Mouse (Mus musculus) limb, embryonic 15.5 days (tissue): ENCODE measurements at regions not wholly inside any gene's neighbourhood (a gene's known extent, or its start where the extent isn't known, plus 50 kb on each side); places are given as distances from the start of the nearest gene placed in this dataset.

Source experiments
- ATAC-seq: fragments of 200-750 bp; cut with Nextera tagmentation; 2 replicates; pipeline ENCODE4 v1.8.0; 2017; ENCODE audit warnings: low read depth, moderate TSS enrichment; ENCODE audit not compliant: insufficient number of reproducible peaks, low FRiP score, low TSS enrichment
- H3K27ac ChIP-seq: fragments of 300-500 bp; sonication (generic); 2 replicates; pipeline ENCODE4 v1.5.1; 2015; ENCODE audit warnings: moderate library complexity, mild to moderate bottlenecking, inconsistent platforms
- H3K27me3 ChIP-seq: fragments of 300-500 bp; sonication (generic); 2 replicates; pipeline ENCODE4 v1.6.1; 2015; ENCODE audit warnings: inconsistent platforms
- H3K36me3 ChIP-seq: fragments of 300-500 bp; sonication (generic); 2 replicates; pipeline ENCODE4 v1.6.1; 2015; ENCODE audit warnings: inconsistent platforms
- H3K4me1 ChIP-seq: fragments of 300-500 bp; sonication (generic); 2 replicates; pipeline ENCODE4 v1.6.1; 2015; ENCODE audit warnings: inconsistent platforms
- H3K4me2 ChIP-seq: fragments of 300-500 bp; sonication (generic); 2 replicates; pipeline ENCODE4 v1.6.1; 2015; ENCODE audit warnings: mild to moderate bottlenecking, inconsistent platforms
- H3K4me3 ChIP-seq: fragments of 300-500 bp; sonication (generic); 2 replicates; pipeline ENCODE4 v1.5.1; 2015; ENCODE audit warnings: mild to moderate bottlenecking, inconsistent platforms
- H3K9ac ChIP-seq: fragments of 300-500 bp; sonication (generic); 2 replicates; pipeline ENCODE4 v1.6.1; 2015; ENCODE audit warnings: inconsistent platforms
- H3K9me3 ChIP-seq: fragments of 300-500 bp; sonication (generic); 2 replicates; pipeline ENCODE4 v1.6.1; 2016; ENCODE audit warnings: inconsistent platforms
- WGBS: fragments of 180-500 bp; shearing (Covaris S2); methylation state at CpG from one replicate; pipeline ENCODE4 v1.1.7; 2015; 5-methylcytosine and 5-hydroxymethylcytosine counted together

GRCm38 (mm10) chr13:51227836-51228235 is 57.0 kb downstream of the Nxnl2 start:
- H3K36me3 ChIP-seq: no peaks in the 10 kb centered on the region
- no peaks in the 10 kb centered on the region for H3K27me3 ChIP-seq
- H3K27ac ChIP-seq: no peak overlapping the region
- H3K4me2 ChIP-seq: no peak overlapping the region
- no peaks in the 10 kb centered on the region for H3K9me3 ChIP-seq
- no peak for ATAC-seq
- 85% methylated on average over 9 of the region's 9 CpGs for WGBS
- H3K4me3 ChIP-seq: no peak overlapping the region
- H3K4me1 ChIP-seq: peaks cover 11% of the 10 kb centered on the region
- H3K9ac ChIP-seq: no peak overlapping the region

DNA sequence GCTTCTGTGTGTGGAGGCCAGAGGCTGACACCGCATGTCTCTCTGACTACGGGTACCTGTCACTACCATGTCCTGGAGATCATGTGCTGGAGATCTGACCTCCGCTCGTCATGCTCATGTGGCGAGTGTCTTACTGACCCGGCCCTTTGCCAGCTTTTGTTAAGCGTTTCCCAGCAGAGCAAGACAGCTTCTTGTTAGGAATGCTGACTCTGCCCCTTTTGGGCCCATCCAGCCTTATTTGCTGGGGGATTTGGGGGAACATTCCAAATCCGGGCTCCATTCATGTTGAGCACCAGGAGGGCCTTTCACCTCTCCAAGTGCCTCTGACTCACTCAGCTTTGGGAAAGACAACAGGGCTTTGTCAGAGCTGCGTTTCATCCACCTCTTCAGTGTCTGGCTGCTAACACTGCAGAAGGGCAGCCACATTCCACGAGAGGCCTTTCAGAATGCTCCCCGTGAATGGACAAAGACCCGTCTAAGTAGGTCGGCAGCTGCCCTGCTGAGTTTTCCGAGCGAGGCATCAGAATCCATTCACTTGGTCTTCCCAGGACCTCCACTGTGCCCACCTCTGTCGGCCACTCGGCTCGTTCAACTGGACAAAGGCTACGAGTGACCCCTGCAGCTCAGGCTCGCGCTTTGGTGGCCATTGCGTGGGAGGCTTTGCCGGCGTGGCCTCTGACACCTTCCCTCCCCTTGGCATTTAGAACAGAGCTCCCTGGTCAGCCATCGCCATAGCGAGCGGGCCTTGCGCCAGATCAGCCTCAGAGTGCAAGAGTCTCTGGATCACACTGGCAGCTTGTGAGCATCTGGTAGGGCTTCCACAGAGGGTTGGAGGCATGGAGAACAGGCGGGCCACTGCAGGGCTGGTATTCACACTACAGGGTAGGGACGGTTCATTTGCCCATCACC is 58.3 kb downstream of the Nxnl2 start:
- H3K9me3 ChIP-seq: no peaks in the 10 kb centered on the region
- peaks cover 8% of the 10 kb centered on the region for H3K4me1 ChIP-seq
- WGBS: 80% methylated on average over 30 of the region's 30 CpGs
- no peaks in the 10 kb centered on the region for H3K27me3 ChIP-seq
- H3K9ac ChIP-seq: no peak overlapping the region
- H3K4me3 ChIP-seq: no peak overlapping the region
- no peaks in the 10 kb centered on the region for H3K36me3 ChIP-seq
- H3K4me2 ChIP-seq: no peak overlapping the region
- peak overlapping the region; percentile 12; the same call in 1 of the 2 replicates for H3K27ac ChIP-seq
- ATAC-seq: no peak

DNA sequence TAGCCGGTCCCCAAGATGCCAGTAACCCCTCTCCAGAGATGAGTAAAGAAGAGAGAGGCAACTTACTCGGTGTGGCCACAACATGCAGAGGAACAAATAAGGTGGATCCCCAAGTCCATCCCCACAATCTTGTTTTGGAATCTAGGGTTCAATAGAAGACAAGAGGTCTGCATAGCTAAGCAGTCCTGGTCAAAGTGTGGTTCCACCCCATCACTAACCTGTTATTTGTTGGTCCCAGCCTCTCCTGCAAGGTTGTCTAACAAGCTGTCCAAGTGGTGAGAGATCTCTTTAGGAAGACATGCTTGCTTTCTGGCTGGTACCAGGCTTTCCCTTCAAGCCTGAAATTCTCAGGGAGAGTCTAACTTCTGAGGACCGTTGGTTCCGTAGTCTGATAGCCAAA is 59.0 kb downstream of the Nxnl2 start:
- Histone ChIP-seq H3K4me3 (no peak overlapping the region), H3K9me3 (no peaks in the 10 kb centered on the region), H3K27me3 (no peaks in the 10 kb centered on the region), H3K27ac (no peak overlapping the region), H3K36me3 (no peaks in the 10 kb centered on the region), H3K9ac (no peak overlapping the region), H3K4me1 (peaks cover 8% of the 10 kb centered on the region), H3K4me2 (no peak overlapping the region)
- ATAC-seq: no peak
- WGBS: 94% methylated on average over 4 of the region's 4 CpGs

- Histone ChIP-seq H3K9me3 (no peaks in the 10 kb centered on the region), H3K36me3 (no peaks in the 10 kb centered on the region), H3K27me3 (no peaks in the 10 kb centered on the region), H3K27ac (no peak overlapping the region), H3K4me2 (no peak overlapping the region), H3K9ac (no peak overlapping the region), H3K4me3 (no peak overlapping the region), H3K4me1 (peaks cover 8% of the 10 kb centered on the region)
- 75% methylated on average over 4 of the region's 4 CpGs for WGBS
- ATAC-seq: no peak
Observed at GRCm38 (mm10) chr13:51231586-51231985, 60.8 kb downstream of the Nxnl2 start.

DNA sequence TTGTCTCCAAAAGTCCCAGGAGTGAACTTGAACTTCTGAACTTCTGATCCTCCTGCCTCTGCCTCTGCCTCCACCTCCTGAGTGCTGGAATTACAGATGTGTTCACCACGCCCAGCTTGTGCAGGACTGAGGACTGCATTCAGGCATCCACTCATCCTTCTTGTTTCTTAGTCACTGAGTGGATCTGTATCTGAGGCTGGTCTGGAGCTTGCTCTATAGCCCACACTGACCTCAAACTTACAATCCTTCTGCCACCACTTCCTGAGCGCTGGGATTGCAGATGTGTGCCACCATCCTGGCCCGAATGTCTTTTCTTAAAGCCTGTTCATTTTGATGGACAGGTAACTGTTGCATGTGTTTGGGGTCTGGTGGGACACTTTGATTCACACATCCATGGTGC is 76.6 kb downstream of the Nxnl2 start:
- Histone ChIP-seq H3K27me3 (no peaks in the 10 kb centered on the region), H3K4me1 (no peaks in the 10 kb centered on the region), H3K27ac (no peak overlapping the region), H3K4me2 (no peak overlapping the region), H3K4me3 (no peak overlapping the region), H3K9me3 (no peaks in the 10 kb centered on the region), H3K36me3 (no peaks in the 10 kb centered on the region), H3K9ac (no peak overlapping the region)
- WGBS: 85% methylated on average over 3 of the region's 3 CpGs
- ATAC-seq: no peak

DNA sequence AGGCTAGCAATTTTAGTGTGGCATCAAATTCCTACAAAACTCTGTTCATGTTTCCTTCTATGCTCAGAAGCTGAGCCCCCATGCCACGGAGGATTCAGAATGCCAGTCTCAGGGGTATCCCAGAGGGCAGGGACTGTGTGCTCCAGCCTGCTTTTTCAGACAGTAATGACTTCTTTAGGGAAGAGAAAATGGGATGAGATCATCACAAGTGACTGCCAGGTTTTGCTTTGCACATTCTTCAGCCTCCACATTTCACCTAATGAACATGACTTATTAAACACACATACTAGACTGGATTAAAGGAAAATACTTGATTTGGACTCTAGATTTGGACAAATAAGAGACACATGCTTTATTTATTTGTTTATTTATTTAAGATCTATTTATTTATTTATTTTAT is 82.5 kb downstream of the Nxnl2 start:
- H3K27ac ChIP-seq: no peak overlapping the region
- no peak overlapping the region for H3K4me2 ChIP-seq
- H3K9me3 ChIP-seq: no peaks in the 10 kb centered on the region
- no peaks in the 10 kb centered on the region for H3K27me3 ChIP-seq
- H3K9ac ChIP-seq: no peak overlapping the region
- 61% methylated on average over 1 of the region's 1 CpGs for WGBS
- no peaks in the 10 kb centered on the region for H3K36me3 ChIP-seq
- no peak overlapping the region for H3K4me3 ChIP-seq
- H3K4me1 ChIP-seq: peaks cover 5% of the 10 kb centered on the region
- no peak for ATAC-seq

- no peak overlapping the region for H3K27ac ChIP-seq
- 95% methylated on average over 5 of the region's 5 CpGs for WGBS
- no peak overlapping the region for H3K9ac ChIP-seq
- H3K36me3 ChIP-seq: no peaks in the 10 kb centered on the region
- no peak overlapping the region for H3K4me3 ChIP-seq
- H3K4me2 ChIP-seq: no peak overlapping the region
- no peak for ATAC-seq
- H3K9me3 ChIP-seq: no peaks in the 10 kb centered on the region
- H3K27me3 ChIP-seq: no peaks in the 10 kb centered on the region
- peaks cover 29% of the 10 kb centered on the region for H3K4me1 ChIP-seq
Observed at GRCm38 (mm10) chr13:51255688-51256087, 84.9 kb downstream of the Nxnl2 start.

- no peaks in the 10 kb centered on the region for H3K36me3 ChIP-seq
- no peaks in the 10 kb centered on the region for H3K27me3 ChIP-seq
- peaks cover 47% of the 10 kb centered on the region for H3K4me1 ChIP-seq
- no peak overlapping the region for H3K4me2 ChIP-seq
- peak overlapping the region; percentile 85 for H3K27ac ChIP-seq
- H3K9ac ChIP-seq: no peak overlapping the region
- no peaks in the 10 kb centered on the region for H3K9me3 ChIP-seq
- 18% methylated on average over 13 of the region's 13 CpGs for WGBS
- peak; percentile 86 for ATAC-seq
- H3K4me3 ChIP-seq: no peak overlapping the region
Observed at GRCm38 (mm10) chr13:51258752-51259721, 88.2 kb downstream of the Nxnl2 start.

- Histone ChIP-seq H3K4me2 (peak overlapping the region; percentile 37), H3K4me1 (peaks cover 47% of the 10 kb centered on the region), H3K27me3 (no peaks in the 10 kb centered on the region), H3K36me3 (no peaks in the 10 kb centered on the region), H3K9ac (no peak overlapping the region), H3K9me3 (no peaks in the 10 kb centered on the region), H3K27ac (peak overlapping the region; percentile 80), H3K4me3 (peak overlapping the region; percentile 25)
- WGBS: 27% methylated on average over 8 of the region's 8 CpGs
- ATAC-seq: 0 out of 2 replicates have a peak, but pooled peaks have one; percentile 16
Observed at GRCm38 (mm10) chr13:51261619-51262018, 90.8 kb downstream of the Nxnl2 start.

GRCm38 (mm10) chr13:51272786-51273185 is 102.0 kb downstream of the Nxnl2 start:
- H3K9me3 ChIP-seq: no peaks in the 10 kb centered on the region
- H3K9ac ChIP-seq: no peak overlapping the region
- ATAC-seq: no peak
- no peaks in the 10 kb centered on the region for H3K36me3 ChIP-seq
- peak overlapping the region; percentile 58; the same call in 1 of the 2 replicates for H3K27ac ChIP-seq
- WGBS: 76% methylated on average over 4 of the region's 4 CpGs
- no peaks in the 10 kb centered on the region for H3K27me3 ChIP-seq
- no peak overlapping the region for H3K4me2 ChIP-seq
- H3K4me1 ChIP-seq: peaks cover 30% of the 10 kb centered on the region
- H3K4me3 ChIP-seq: no peak overlapping the region

DNA sequence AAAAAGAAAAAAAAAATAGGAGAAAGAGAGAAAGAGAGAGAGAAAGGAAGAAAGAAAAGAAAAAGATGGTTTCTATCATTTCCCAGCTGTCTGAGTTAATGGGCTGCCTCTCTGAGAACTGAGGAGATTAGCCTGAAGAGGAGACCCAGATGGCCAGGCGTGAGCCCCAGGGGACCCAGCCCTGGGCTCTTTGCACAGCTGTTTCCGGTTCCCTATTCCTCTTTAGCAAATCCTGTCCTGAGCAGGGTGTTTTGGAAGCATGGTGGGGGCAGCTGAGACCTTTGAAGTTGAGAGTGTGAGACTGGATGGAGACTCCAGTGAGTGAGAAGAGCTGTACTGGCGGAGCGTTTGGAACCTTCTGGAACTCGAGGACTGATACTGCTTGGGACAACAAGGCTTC is 103.8 kb downstream of the Nxnl2 start:
- no peaks in the 10 kb centered on the region for H3K9me3 ChIP-seq
- no peaks in the 10 kb centered on the region for H3K36me3 ChIP-seq
- no peak for ATAC-seq
- H3K4me1 ChIP-seq: peaks cover 47% of the 10 kb centered on the region
- no peak overlapping the region for H3K4me2 ChIP-seq
- no peak overlapping the region for H3K9ac ChIP-seq
- H3K27me3 ChIP-seq: no peaks in the 10 kb centered on the region
- H3K27ac ChIP-seq: peak overlapping the region; percentile 61
- whole genome bisulfite sequencing: 42% methylated on average over 5 of the region's 5 CpGs
- H3K4me3 ChIP-seq: no peak overlapping the region

- Histone ChIP-seq H3K36me3 (no peaks in the 10 kb centered on the region), H3K27ac (no peak overlapping the region), H3K9me3 (no peaks in the 10 kb centered on the region), H3K4me2 (no peak overlapping the region), H3K4me3 (no peak overlapping the region), H3K4me1 (peaks cover 61% of the 10 kb centered on the region), H3K9ac (no peak overlapping the region), H3K27me3 (no peaks in the 10 kb centered on the region)
- no peak for ATAC-seq
- 79% methylated on average over 7 of the region's 7 CpGs for WGBS
Observed at GRCm38 (mm10) chr13:51276601-51277000, 105.8 kb downstream of the Nxnl2 start.
